Mouse (Mus musculus) kidney, embryonic 14.5 days (tissue): ENCODE results near the gene Akap17b. TPM values are rescaled to one million over a fixed set of nuclear protein-coding genes. Genes with fewer than 3 reads are reported as not detected.

ENCODE experiments used
- polyA plus RNA-seq: library from polyadenylated mRNA; unstranded; fragments of >200 nt; fragmentation: Nextera tagmentation; extraction: Ambion mirVana; gene quantifications from 2 replicates; pipeline ENCODE4 v1.2.1, GENCODE M21; 2014

Akap17b gene
- polyA plus RNA-seq, 1 experiment from 2014 or later, result 4.0 TPM

Other genes with a start within 250 kb of the Akap17b start
- gene Gm6268, start 244.1 kb downstream of the Akap17b start, polyA plus RNA-seq, result not detected in 2 replicates
- gene Gm14569, start 153.6 kb downstream of the Akap17b start, polyA plus RNA-seq, result not detected in 2 replicates
- gene Pgrmc1, start 47.2 kb downstream of the Akap17b start, polyA plus RNA-seq, result 256 and 282 TPM in 2 replicates
- gene Slc25a43, start 98.3 kb upstream of the Akap17b start, polyA plus RNA-seq, result 2.2 and 3.4 TPM in 2 replicates
- 838 and 851 TPM in 2 replicates for gene Slc25a5, start 150.3 kb upstream of the Akap17b start, polyA plus RNA-seq
- gene Ube2a, start 228.5 kb upstream of the Akap17b start, polyA plus RNA-seq, result 114 and 127 TPM in 2 replicates
- gene C330007P06Rik, start 228.7 kb upstream of the Akap17b start, polyA plus RNA-seq, result 24.7 and 38.1 TPM in 2 replicates